Mouse (Mus musculus) kidney, postnatal 25 days (tissue): ENCODE measurements around the gene Fam163a.

Experiments
- DNase-seq, 2 experiments: peaks; one replicate each; pipeline ENCODE4 v3.0.0; 2021; ENCODE audit warnings: mixed read lengths in 2 of 2

Gene Fam163a

GRCm38 (mm10) chr1:156201069-156201468 lies 3.8 kb downstream of the Fam163a start:
- DNase-seq: no peak

DNA sequence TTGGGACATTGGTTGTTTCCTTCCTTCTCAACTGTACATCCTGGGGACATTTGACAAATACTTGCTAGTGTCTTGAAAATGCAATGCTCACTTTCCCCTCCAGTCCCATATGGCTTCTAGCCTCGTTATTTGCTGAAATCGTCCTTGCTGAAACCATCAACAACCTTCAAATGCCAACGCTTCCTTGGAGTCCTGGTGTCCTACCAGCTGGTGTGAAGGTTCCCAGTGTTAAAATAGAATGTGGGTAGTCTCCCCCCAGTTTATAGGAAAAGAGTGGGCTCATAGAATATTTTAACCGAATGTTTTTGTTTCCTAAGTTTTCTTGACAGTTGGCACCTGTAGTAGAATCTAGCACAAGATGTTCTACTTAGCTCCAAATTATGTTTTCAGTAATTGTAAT lies 7.2 kb downstream of the Fam163a start:
- DNase-seq: no peak

GRCm38 (mm10) chr1:156193292-156193691 lies 11.5 kb downstream of the Fam163a start:
- DNase-seq: no peak

- no peak for DNase-seq
These were observed 12.0 kb downstream of the Fam163a start for GRCm38 (mm10) chr1:156192853-156193252.

DNA sequence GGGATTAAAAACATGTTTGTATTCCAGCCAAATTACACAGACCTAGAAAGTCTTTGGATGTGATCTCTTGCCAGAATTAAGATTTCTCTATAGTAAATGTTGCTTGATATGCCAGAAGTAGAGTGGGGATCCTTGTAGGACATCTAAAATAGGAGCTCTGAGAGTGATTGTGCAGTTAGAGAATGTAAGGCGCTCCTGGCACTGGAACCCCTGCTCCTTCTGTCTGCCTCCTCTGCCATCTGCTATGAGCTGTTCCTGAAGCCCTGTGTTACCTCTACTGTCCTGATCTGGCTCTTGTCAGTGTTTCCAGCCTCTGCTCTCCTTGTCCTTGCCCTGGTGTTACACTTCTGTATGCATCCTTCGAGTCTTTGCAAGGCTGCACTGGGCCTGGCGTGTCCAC lies 18.2 kb downstream of the Fam163a start:
- no peak for DNase-seq

- peak; percentile 60 to 78 for DNase-seq
These were observed 20.7 kb downstream of the Fam163a start for GRCm38 (mm10) chr1:156184158-156184571.

DNA sequence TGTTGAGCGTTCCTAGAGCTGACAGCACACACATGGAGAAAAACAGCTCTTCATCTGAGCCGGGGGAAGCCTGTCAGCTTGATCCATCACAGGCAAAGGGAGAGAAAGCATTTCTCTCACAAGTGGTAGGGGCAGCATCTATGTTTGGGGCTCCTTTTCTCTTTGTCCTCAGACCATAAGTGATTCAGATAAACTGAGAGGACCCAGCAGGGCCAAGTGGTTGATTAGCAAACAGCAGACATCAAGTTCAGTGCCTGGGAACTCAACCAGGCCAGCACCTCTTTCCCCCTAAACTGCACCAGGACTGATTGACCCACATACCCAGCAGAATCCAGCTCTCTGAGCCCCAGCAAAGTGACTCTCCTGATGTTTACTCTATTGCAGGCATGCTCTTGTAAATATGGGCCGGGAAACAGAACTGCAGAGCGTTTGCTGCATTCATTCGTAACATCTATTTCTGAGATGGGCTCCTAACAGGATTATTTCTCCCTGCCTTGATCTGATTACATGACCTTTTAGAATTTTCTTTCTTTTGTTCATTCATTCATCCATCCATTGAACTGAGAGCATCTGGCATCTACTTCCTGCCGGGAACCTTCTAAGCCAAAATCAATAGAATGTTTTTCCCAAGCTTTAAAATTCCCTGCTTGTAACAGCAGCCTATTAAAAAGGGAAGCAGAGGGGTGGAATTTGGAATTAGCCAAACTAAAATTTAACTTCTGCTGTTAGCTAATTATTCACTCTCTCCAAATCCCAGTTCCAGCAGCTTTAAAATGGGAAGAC lies 21.5 kb downstream of the Fam163a start:
- no peak for DNase-seq

DNA sequence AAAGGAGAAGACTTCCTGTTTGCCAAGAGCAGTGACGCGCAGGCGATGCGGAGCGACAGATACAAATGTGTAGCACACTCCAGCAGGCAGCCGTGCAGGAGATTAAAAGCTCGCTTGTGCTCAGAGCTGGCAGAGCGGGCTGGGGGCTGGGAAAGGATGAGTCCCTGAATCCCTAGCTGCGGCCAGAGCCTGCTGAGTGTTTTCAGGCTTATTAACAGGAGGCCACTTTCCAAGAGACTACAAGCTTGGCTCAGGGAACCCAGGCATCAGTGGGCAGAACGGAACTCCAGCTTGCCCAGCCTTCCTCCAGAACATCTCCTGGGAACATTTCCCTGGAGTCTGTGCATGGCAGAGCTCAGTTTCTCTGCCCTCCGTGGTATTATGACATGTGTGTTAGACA lies 25.0 kb downstream of the Fam163a start:
- no peak for DNase-seq

DNA sequence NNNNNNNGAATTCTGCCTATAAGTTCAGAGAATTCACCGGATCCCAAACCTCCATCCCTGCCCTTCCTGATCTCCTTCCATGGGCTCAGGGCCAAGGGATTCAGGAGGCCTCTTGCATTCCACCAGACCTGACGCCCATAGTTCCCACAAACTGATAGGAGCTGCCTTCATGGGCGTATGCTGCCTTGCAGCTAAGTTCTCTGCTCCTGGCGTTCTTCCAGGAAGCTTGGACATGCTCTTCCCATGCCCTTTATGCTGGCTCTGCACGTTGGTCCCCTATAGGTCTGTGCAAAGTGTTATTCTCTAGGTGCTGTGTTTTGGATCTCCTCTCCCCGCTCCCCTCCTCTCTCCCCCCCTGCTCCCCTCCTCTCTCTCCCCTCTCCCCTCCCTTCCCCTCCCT lies 36.1 kb downstream of the Fam163a start:
- DNase-seq: peak in 1 of 2 experiments; percentile 21

DNA sequence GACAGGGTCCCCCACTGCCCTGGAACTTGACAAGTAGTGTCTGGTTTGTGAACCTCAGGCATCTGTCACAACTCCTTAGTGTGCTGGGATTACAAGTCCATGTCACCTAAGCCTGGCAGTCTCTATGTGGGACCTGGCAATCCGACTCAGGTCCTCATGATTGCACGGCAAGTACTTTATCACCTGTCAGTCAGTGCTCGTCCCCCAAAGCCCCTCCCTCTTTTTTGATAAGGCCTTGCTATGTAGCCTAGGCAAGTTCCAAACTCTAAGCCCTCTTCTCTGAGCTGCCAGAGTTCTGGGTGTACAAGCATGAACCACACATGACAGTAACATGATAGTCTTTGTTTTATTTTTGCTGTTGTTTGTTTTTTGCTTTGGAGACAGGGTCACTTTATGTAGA lies 88.1 kb downstream of the Fam163a start:
- DNase-seq: no peak

GRCm38 (mm10) chr1:156113884-156114499 lies 90.8 kb downstream of the Fam163a start:
- DNase-seq: no peak

DNA sequence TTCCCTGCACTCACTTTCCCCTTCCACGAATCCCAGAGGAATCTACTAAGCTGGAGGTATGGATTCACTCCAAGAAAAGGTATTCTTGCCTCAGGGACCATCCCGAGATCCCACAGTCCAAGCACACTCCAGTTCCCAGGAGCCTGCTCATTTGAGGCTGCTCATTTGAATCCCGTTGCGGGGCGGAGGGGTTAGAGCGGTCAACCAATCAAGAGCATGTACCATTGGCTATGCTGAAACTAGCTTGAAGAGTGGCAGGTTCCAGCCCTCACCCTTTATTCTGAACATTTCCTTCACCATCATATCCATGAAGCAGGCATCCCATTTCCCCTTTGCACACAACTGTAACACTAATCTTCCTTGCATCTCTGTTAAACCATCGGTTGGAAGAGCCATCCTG lies 92.7 kb downstream of the Fam163a start:
- DNase-seq: no peak

DNA sequence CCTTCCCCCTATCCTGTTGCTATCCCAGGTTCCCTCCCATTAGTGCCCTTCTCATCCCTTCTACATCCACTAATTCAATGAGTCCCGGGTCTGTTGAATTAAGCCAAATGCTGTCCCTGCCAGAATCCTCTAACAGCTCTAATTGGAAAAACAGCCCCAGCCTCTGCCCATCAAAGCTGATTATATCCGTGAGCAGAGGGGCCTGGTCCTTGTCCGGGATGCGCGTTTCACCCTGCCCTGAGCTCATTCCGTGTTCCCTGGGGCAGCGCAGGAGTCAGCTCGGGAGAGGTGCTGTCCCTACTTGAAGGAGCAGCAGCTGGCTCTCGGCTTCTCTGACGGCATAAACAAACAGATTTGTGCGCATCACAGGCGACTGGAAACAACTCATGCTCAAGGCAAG lies 93.1 kb downstream of the Fam163a start:
- DNase-seq: no peak

GRCm38 (mm10) chr1:156111090-156111489 lies 93.7 kb downstream of the Fam163a start:
- peak in 1 of 2 experiments; percentile 19 for DNase-seq

GRCm38 (mm10) chr1:156108400-156108799 lies 96.4 kb downstream of the Fam163a start:
- DNase-seq: no peak

- DNase-seq: no peak
These were observed 97.4 kb downstream of the Fam163a start for GRCm38 (mm10) chr1:156107424-156107823.

GRCm38 (mm10) chr1:156105381-156105780 lies 99.4 kb downstream of the Fam163a start:
- peak in 1 of 2 experiments; percentile 23 for DNase-seq

GRCm38 (mm10) chr1:156103763-156104162 lies 101.1 kb downstream of the Fam163a start:
- no peak for DNase-seq

GRCm38 (mm10) chr1:156091811-156092210 lies 113.0 kb downstream of the Fam163a start:
- DNase-seq: no peak

- DNase-seq: no peak
These were observed 114.8 kb downstream of the Fam163a start for GRCm38 (mm10) chr1:156090042-156090441.

DNA sequence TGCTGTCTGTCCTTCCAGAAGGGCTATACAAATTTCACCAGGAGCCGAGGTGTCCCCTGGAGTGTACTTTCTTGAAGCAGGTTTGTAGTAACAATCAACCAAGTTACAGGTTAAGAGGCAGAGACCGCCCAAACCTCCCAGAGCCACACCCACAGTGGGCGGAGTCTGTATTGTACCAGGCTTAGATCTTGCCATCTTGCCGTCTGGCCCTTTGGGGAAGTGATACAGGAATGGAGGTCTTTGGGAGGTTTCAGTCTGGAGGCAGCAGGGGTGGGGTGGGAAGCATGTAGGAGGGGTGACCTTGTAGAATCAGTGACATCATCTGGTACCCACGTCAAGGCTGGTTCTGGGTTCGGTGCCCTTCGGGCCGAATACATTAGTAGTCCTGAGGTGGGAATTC lies 115.3 kb downstream of the Fam163a start:
- DNase-seq: no peak

- no peak for DNase-seq
These were observed 117.2 kb downstream of the Fam163a start for GRCm38 (mm10) chr1:156087586-156087985.

- peak in 1 of 2 experiments; percentile 22 for DNase-seq
These were observed 119.1 kb downstream of the Fam163a start for GRCm38 (mm10) chr1:156085770-156086169.

- DNase-seq: no peak
These were observed 120.2 kb downstream of the Fam163a start for GRCm38 (mm10) chr1:156084603-156085002.
